Mouse (Mus musculus) limb, embryonic 14.5 days (tissue): ENCODE results near the gene Il21r. TPM values are rescaled to one million over a fixed set of nuclear protein-coding genes. Genes with fewer than 3 reads are reported as not detected.
A peak's percentile ranks its signal among the peaks of the same experiment; 100 is the strongest.

Experiments
- ATAC-seq: fragments of 200-750 bp; cut with Nextera tagmentation; 2 replicates; pipeline ENCODE4 v1.8.0; 2017; ENCODE audit warnings: low read depth, moderate number of reproducible peaks, moderate TSS enrichment; ENCODE audit not compliant: low FRiP score
- DNase-seq: peaks from one replicate; pipeline ENCODE4 v3.0.0-alpha.2; 2015; ENCODE audit warnings: low spot score
- H3K27ac ChIP-seq: fragments of 300-500 bp; sonication (generic); replicated peaks from 2 replicates; pipeline ENCODE4 v1.5.1; 2014; ENCODE audit warnings: low read depth, mild to moderate bottlenecking, low read length, moderate library complexity, mixed read lengths
- H3K27me3 ChIP-seq: fragments of 300-500 bp; sonication (generic); 2 replicates; pipeline ENCODE4 v1.6.1; 2014; ENCODE audit warnings: low read length, mixed read lengths; ENCODE audit not compliant: control insufficient read depth, insufficient read depth
- H3K36me3 ChIP-seq: fragments of 300-500 bp; sonication (generic); 2 replicates; pipeline ENCODE4 v1.6.1; 2014; ENCODE audit warnings: mild to moderate bottlenecking, low read length, moderate library complexity, mixed read lengths; ENCODE audit not compliant: control insufficient read depth, insufficient read depth
- H3K4me1 ChIP-seq: fragments of 300-500 bp; sonication (generic); 2 replicates; pipeline ENCODE4 v1.6.1; 2014; ENCODE audit warnings: antibody characterized with exemption, low read length, mixed read lengths; ENCODE audit not compliant: control insufficient read depth, insufficient read depth
- H3K4me2 ChIP-seq: fragments of 300-500 bp; sonication (generic); replicated peaks from 2 replicates; pipeline ENCODE4 v1.6.1; 2014; ENCODE audit warnings: low read depth, mild to moderate bottlenecking, low read length, moderate library complexity; ENCODE audit not compliant: severe bottlenecking
- H3K4me3 ChIP-seq: fragments of 300-500 bp; sonication (generic); replicated peaks from 2 replicates; pipeline ENCODE4 v1.5.1; 2014; ENCODE audit warnings: low read length
- H3K9ac ChIP-seq: fragments of 300-500 bp; sonication (generic); 2 replicates; pipeline ENCODE4 v1.6.1; 2014; ENCODE audit warnings: mild to moderate bottlenecking, low read depth, low read length, moderate library complexity; ENCODE audit not compliant: severe bottlenecking
- H3K9me3 ChIP-seq: fragments of 300-500 bp; sonication (generic); 2 replicates; pipeline ENCODE4 v1.6.1; 2016; ENCODE audit warnings: low read length; ENCODE audit not compliant: control insufficient read depth
- POLR2A ChIP-seq: fragments of 200-500 bp; IDR thresholded peaks from 2 replicates; pipeline ENCODE4 v1.8.0; 2012; ENCODE audit warnings: inconsistent platforms, mild to moderate bottlenecking, moderate library complexity, borderline replicate concordance; ENCODE audit not compliant: insufficient read depth, insufficient read length; ENCODE audit errors: extremely low read depth
- WGBS: fragments of 180-500 bp; shearing (Covaris S2); extraction: QIAGEN DNeasy Blood & Tissue Kit; methylation state at CpG from one replicate; pipeline ENCODE4 v1.1.7; 2014; 5-methylcytosine and 5-hydroxymethylcytosine counted together
- polyA plus RNA-seq, 2 experiments: library from polyadenylated mRNA; depleted of rRNA in 1 of 2; stranded (reverse) in 1 of 2; unstranded in 1 of 2; fragments of >200 nt; fragmentation: Nextera tagmentation in 1 of 2; extraction: Ambion mirVana in 1 of 2; gene quantifications; 2 replicates each; pipeline versions ENCODE4 v1.2.1 to v1.2.3; 2012 to 2014

Gene Il21r
- polyA plus RNA-seq, 2 experiments = 0.50 to 1.2 TPM

DNA sequence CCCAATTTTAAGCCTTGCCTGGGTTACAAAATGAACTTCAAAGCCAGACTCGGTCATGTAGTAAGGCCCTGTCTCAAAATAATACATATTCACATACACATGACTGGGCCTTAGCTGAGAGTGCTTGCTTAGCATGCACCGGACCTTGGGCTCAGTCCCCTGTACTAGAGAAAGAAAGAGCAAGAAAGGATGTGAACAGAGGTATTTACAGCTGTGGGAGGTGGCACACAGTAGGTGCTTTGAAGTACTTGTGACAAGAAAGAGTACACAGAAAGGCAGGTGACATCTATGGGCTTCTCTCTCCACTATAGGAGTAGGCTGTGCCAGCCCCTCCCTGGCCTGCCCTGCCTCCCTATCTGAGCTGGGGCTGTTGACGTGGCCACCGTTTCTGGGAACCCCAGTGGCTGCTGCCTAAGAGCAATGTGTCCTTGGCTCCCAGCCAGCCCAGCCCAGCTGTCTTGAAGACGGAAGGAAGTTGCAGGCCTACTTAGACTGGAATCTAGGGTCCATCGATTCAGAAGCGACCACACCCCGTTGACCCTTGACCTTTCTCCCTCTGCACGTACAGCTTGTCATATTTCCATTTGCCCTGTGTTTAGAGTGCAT lies 42.0 kb upstream of the Il21r start:
- no peak for ATAC-seq
- Histone ChIP-seq H3K9me3 (no peaks in the 10 kb centered on the region), H3K4me2 (no peak overlapping the region), H3K4me1 (peaks cover 4% of the 10 kb centered on the region; the same call in 1 of the 2 replicates), H3K36me3 (no peaks in the 10 kb centered on the region), H3K4me3 (no peak overlapping the region), H3K27ac (no peak overlapping the region), H3K27me3 (no peaks in the 10 kb centered on the region), H3K9ac (no peak overlapping the region)
- WGBS = 54% methylated on average over 9 of the region's 9 CpGs
- peak; percentile 38 for DNase-seq
- TF ChIP-seq POLR2A = no peak

DNA sequence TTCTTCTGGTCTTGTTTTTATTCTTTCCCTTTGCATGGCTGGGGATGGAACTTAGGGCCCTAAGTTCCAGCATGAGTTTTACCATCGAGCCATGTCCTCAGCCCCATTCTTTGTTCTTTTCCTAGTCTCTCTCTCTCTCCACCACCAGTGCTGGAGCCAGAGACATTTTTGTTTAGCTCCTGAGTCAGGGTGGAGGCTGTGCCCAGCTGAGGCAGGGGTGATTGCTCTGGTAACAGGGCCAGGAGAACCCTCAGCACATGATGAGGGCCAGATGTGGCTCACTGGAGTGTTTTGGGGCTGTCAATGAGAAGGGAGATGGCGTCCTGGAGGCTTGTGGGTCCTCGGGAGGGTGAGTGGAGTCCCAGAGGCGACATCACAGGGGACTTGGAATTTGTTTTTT lies 40.8 kb upstream of the Il21r start:
- Histone ChIP-seq H3K9ac (no peak overlapping the region), H3K4me2 (no peak overlapping the region), H3K9me3 (no peaks in the 10 kb centered on the region), H3K4me3 (no peak overlapping the region), H3K27ac (no peak overlapping the region), H3K4me1 (peaks cover 4% of the 10 kb centered on the region; the same call in 1 of the 2 replicates), H3K27me3 (no peaks in the 10 kb centered on the region), H3K36me3 (no peaks in the 10 kb centered on the region)
- no peak for ATAC-seq
- 43% methylated on average over 4 of the region's 4 CpGs for WGBS
- no peak for TF ChIP-seq POLR2A
- DNase-seq = no peak

DNA sequence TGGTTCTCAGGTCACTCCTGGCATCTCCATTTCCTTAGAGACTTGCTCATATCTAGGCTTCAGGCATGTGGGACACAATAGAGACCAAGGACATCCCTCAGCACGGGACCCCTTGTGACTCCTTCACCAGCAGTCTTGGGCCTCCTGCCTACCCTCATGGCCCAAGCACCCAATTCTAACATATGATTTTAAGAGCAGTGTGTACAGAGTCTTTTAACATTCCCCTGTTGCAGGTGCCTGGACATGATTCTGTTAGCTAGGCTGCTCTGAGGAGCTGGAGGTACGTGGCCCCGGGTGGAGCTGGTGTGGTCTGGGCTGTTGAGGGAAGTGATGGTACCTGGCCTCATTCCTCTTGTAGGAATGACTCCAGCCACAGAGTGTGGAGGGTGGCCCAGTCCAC lies 40.1 kb upstream of the Il21r start:
- H3K4me3 ChIP-seq = no peak overlapping the region
- H3K36me3 ChIP-seq = no peaks in the 10 kb centered on the region
- H3K27ac ChIP-seq = no peak overlapping the region
- no peak overlapping the region for H3K4me2 ChIP-seq
- ATAC-seq (no peak), DNase-seq (no peak)
- no peaks in the 10 kb centered on the region for H3K9me3 ChIP-seq
- no peak for TF ChIP-seq POLR2A
- no peaks in the 10 kb centered on the region for H3K27me3 ChIP-seq
- WGBS = 73% methylated on average over 3 of the region's 3 CpGs
- peaks cover 4% of the 10 kb centered on the region; the same call in 1 of the 2 replicates for H3K4me1 ChIP-seq
- no peak overlapping the region for H3K9ac ChIP-seq

DNA sequence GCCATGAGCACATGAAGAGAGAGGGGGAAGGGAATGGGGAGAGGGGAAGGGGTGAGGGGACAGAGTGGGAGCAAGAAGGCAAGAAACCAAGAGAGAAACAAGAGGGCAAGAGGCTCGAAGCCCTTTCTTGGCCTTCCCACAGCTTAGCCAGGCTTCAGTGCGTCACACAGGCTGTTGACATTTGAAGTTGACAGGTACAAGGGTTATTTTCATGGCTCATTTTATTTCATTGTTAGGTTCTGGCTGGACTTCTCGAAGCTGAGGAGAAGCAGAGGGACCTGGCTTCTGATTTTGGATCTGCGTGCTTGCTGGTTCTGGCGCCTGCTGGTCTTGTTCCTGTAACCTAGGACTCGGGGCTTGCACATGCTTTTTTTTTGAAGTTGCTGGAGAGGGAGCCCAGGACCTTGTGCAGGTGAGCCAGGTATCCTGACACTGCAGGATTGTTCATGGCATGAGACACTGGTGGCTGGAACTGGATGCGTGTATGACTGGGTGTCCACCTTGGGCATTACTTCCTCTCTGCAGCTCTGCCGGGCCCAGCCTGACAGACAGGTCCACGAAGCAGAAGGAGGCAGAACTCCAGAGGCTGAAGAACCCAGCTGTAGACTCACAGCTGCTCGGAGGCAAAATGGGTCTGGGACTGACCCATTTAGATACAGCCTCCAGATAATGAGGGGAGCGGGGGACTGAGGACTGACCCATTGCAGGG lies 38.8 kb upstream of the Il21r start:
- no peak overlapping the region for H3K4me3 ChIP-seq
- WGBS = 76% methylated on average over 11 of the region's 11 CpGs
- H3K36me3 ChIP-seq = no peaks in the 10 kb centered on the region
- H3K4me2 ChIP-seq = no peak overlapping the region
- no peak overlapping the region for H3K9ac ChIP-seq
- no peaks in the 10 kb centered on the region for H3K27me3 ChIP-seq
- TF ChIP-seq POLR2A = no peak
- no peak overlapping the region for H3K27ac ChIP-seq
- DNase-seq (no peak), ATAC-seq (no peak)
- H3K4me1 ChIP-seq = peaks cover 4% of the 10 kb centered on the region
- no peaks in the 10 kb centered on the region for H3K9me3 ChIP-seq

DNA sequence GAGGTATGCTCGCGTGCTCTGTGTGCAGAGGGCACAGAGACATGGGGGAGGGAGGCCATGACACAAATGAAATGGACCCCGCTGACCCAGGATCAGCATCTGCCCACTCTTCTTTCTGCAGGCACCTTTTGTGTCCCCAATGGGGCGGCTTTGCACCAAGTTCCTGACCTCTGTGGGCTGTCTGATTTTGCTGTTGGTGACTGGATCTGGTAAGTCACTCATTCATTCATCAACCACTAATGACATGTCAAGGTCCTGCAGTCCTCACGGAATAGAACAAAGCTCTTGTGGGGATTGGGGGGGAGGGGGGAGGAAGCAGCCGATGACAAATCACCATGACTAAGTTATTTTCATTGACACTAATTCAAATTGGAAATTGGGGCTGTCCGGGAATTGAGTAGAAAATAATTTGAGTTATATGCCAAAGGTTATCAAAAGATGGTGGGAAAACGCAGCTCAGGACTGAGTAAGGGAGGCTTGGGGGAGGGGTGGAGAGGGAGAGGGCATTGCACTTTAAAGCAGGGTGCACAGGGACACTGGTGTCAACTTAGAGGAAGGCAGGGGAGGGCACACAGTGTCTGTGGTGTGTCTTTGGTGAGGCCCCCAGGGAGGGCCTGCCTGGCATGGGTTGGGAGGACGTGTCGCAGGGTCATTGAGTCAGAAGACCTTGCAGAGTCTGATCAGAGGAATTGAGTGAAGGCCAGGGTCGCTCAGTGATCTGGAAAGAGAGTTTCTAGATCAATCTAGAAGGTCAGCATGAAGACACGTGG lies 37.5 kb upstream of the Il21r start:
- peaks cover 4% of the 10 kb centered on the region for H3K4me1 ChIP-seq
- no peak overlapping the region for H3K9ac ChIP-seq
- peaks cover 5% of the 10 kb centered on the region for H3K36me3 ChIP-seq
- no peak for DNase-seq
- H3K9me3 ChIP-seq = no peaks in the 10 kb centered on the region
- H3K4me2 ChIP-seq = no peak overlapping the region
- no peaks in the 10 kb centered on the region for H3K27me3 ChIP-seq
- no peak for ATAC-seq
- H3K4me3 ChIP-seq = no peak overlapping the region
- WGBS = 67% methylated on average over 12 of the region's 12 CpGs
- TF ChIP-seq POLR2A = no peak
- no peak overlapping the region for H3K27ac ChIP-seq
